Mouse (Mus musculus) small intestine, adult 2 months (tissue): ENCODE data around the gene Il10ra.

ENCODE experiments used
- CTCF ChIP-seq: fragments of 200-500 bp; IDR thresholded peaks from 2 replicates; pipeline ENCODE4 v1.5.1; 2012; ENCODE audit warnings: low read depth, mild to moderate bottlenecking, control low read depth, inconsistent platforms, low read length, moderate library complexity, mixed read lengths; ENCODE audit not compliant: insufficient replicate concordance, insufficient read length; ENCODE audit errors: extremely low read depth
- POLR2A ChIP-seq: fragments of 200-500 bp; IDR thresholded peaks from 2 replicates; pipeline ENCODE4 v1.6.1; 2012; ENCODE audit warnings: low read depth, mild to moderate bottlenecking, control low read depth, inconsistent platforms, low read length, moderate library complexity

- no peak for TF ChIP-seq POLR2A
- TF ChIP-seq CTCF, result no peak
These were observed 42.9 kb upstream of the Il10ra start for GRCm38 (mm10) chr9:45311858-45312257.
